Mouse (Mus musculus) MEL (cell line): ENCODE results near the gene Tnfrsf19. TPM values are rescaled to one million over a fixed set of nuclear protein-coding genes. Genes with fewer than 3 reads are reported as not detected.

ENCODE experiments used
- DNase-seq: peaks from one replicate; pipeline ENCODE4 v3.0.0; 2011; ENCODE audit warnings: low read depth, low spot score
- H3K27ac ChIP-seq: 2 replicates; pipeline ENCODE4 v1.5.1; 2012; ENCODE audit warnings: low read depth, mild to moderate bottlenecking, control low read depth, low read length, moderate library complexity; ENCODE audit not compliant: control insufficient read depth
- H3K27me3 ChIP-seq, 2 experiments: fragments of 150-350 bp in 1 of 2; sonication (generic) in 1 of 2; 2 replicates each; pipeline ENCODE4 v1.6.1; 2012; ENCODE audit warnings: low read length in 2 of 2, mild to moderate bottlenecking in 2 of 2, improper control_type of control experiment in 1 of 2, moderate library complexity in 1 of 2; ENCODE audit not compliant: insufficient read depth in 2 of 2, control insufficient read depth in 1 of 2
- H3K36me3 ChIP-seq, 2 experiments: 2 replicates each; pipeline ENCODE4 v1.6.1; 2012 to 2014; ENCODE audit warnings: low read length in 2 of 2, improper control_type of control experiment in 1 of 2, inconsistent platforms in 1 of 2, mild to moderate bottlenecking in 1 of 2; ENCODE audit not compliant: insufficient read depth in 2 of 2, control insufficient read depth in 1 of 2
- H3K4me1 ChIP-seq, 2 experiments: fragments of 150-350 bp in 1 of 2; sonication (generic) in 1 of 2; 2 replicates each; pipeline ENCODE4 v1.6.1; 2012; ENCODE audit warnings: low read length in 2 of 2, improper control_type of control experiment in 1 of 2, mild to moderate bottlenecking in 1 of 2; ENCODE audit not compliant: insufficient read depth in 2 of 2, control insufficient read depth in 1 of 2
- H3K4me3 ChIP-seq, 2 experiments: fragments of 150-350 bp in 1 of 2; sonication (generic) in 1 of 2; 2 replicates each; pipeline ENCODE4 v1.5.1; 2012; ENCODE audit warnings: low read depth in 2 of 2, low read length in 2 of 2, mild to moderate bottlenecking in 2 of 2, moderate library complexity in 2 of 2, control low read depth in 1 of 2, improper control_type of control experiment in 1 of 2; ENCODE audit not compliant: control insufficient read depth in 1 of 2, insufficient read depth in 1 of 2
- H3K79me2 ChIP-seq: 2 replicates; pipeline ENCODE4 v1.6.1; 2012; ENCODE audit warnings: mild to moderate bottlenecking, low read length, moderate library complexity; ENCODE audit not compliant: control insufficient read depth, poor library complexity, insufficient read depth
- H3K9ac ChIP-seq: 2 replicates; pipeline ENCODE4 v1.6.1; 2012; ENCODE audit warnings: low read depth, mild to moderate bottlenecking, control low read depth, low read length, moderate library complexity; ENCODE audit not compliant: control insufficient read depth, poor library complexity, severe bottlenecking
- H3K9me3 ChIP-seq: fragments of 150-350 bp; sonication (generic); replicated peaks from 2 replicates; pipeline ENCODE4 v1.6.1; 2012; ENCODE audit warnings: mild to moderate bottlenecking, low read length, improper control_type of control experiment, moderate library complexity; ENCODE audit not compliant: insufficient read depth
- BHLHE40 ChIP-seq: IDR thresholded peaks from 2 replicates; pipeline ENCODE4 v1.6.1; 2012; ENCODE audit warnings: low read depth, mild to moderate bottlenecking, inconsistent platforms, low read length, improper control_type of control experiment, borderline replicate concordance
- CHD1 ChIP-seq: IDR thresholded peaks from 2 replicates; pipeline ENCODE4 v1.6.1; 2012; ENCODE audit warnings: low read depth, mild to moderate bottlenecking, inconsistent platforms, low read length, improper control_type of control experiment
- EP300 ChIP-seq, 2 experiments: IDR thresholded peaks; 2 replicates each; pipeline ENCODE4 v1.6.1; 2011; ENCODE audit warnings: improper control_type of control experiment in 2 of 2, low read length in 2 of 2, low read depth in 1 of 2, mild to moderate bottlenecking in 1 of 2
- GABPA ChIP-seq: IDR thresholded peaks from 2 replicates; pipeline ENCODE4 v1.6.1; 2012; ENCODE audit warnings: low read depth, mild to moderate bottlenecking, inconsistent platforms, low read length, improper control_type of control experiment, moderate library complexity
- GATA1 ChIP-seq: IDR thresholded peaks from 2 replicates; pipeline ENCODE4 v1.6.1; 2011; ENCODE audit warnings: low read depth, low read length, improper control_type of control experiment
- JUND ChIP-seq: IDR thresholded peaks from 2 replicates; pipeline ENCODE4 v1.6.1; 2011; ENCODE audit warnings: low read depth, mild to moderate bottlenecking, improper control_type of control experiment, low read length
- MAFK ChIP-seq: IDR thresholded peaks from 2 replicates; pipeline ENCODE4 v1.6.1; 2011; ENCODE audit warnings: low read depth, mild to moderate bottlenecking, low read length, improper control_type of control experiment, borderline replicate concordance
- MEF2A ChIP-seq: IDR thresholded peaks from 2 replicates; pipeline ENCODE4 v1.6.1; 2014; ENCODE audit warnings: low read depth, mild to moderate bottlenecking, inconsistent platforms, low read length, improper control_type of control experiment; ENCODE audit not compliant: poor library complexity, insufficient replicate concordance, severe bottlenecking; ENCODE audit errors: extremely low read depth
- MXI1 ChIP-seq: IDR thresholded peaks from 2 replicates; pipeline ENCODE4 v1.6.1; 2011; ENCODE audit warnings: mild to moderate bottlenecking, low read depth, low read length, improper control_type of control experiment
- POLR2AphosphoS5 ChIP-seq: IDR thresholded peaks from 2 replicates; pipeline ENCODE4 v1.6.1; 2012; ENCODE audit warnings: low read depth, borderline replicate concordance, mild to moderate bottlenecking, inconsistent platforms, low read length, moderate library complexity, mixed read lengths
- RAD21 ChIP-seq: IDR thresholded peaks from 2 replicates; pipeline ENCODE4 v1.6.1; 2011; ENCODE audit warnings: mild to moderate bottlenecking, low read depth, low read length, improper control_type of control experiment
- RCOR1 ChIP-seq: IDR thresholded peaks from 2 replicates; pipeline ENCODE4 v1.6.1; 2012; ENCODE audit warnings: low read depth, mild to moderate bottlenecking, inconsistent platforms, low read length, improper control_type of control experiment
- SIN3A ChIP-seq: IDR thresholded peaks from 2 replicates; pipeline ENCODE4 v1.6.1; 2012; ENCODE audit warnings: low read length, improper control_type of control experiment, inconsistent platforms
- SMC3 ChIP-seq: IDR thresholded peaks from 2 replicates; pipeline ENCODE4 v1.6.1; 2011; ENCODE audit warnings: low read depth, low read length, improper control_type of control experiment
- TAL1 ChIP-seq: IDR thresholded peaks from 2 replicates; pipeline ENCODE4 v1.6.1; 2012; ENCODE audit warnings: mild to moderate bottlenecking, inconsistent platforms, low read length, moderate library complexity, mixed read lengths
- TBP ChIP-seq: IDR thresholded peaks from 2 replicates; pipeline ENCODE4 v1.8.0; 2011; ENCODE audit warnings: low read depth, low read length, improper control_type of control experiment
- TCF12 ChIP-seq: IDR thresholded peaks from 2 replicates; pipeline ENCODE4 v1.6.1; 2014; ENCODE audit warnings: low read depth, mild to moderate bottlenecking, inconsistent platforms, low read length, improper control_type of control experiment, moderate library complexity
- USF1 ChIP-seq: IDR thresholded peaks from 2 replicates; pipeline ENCODE4 v1.6.1; 2014; ENCODE audit warnings: low read depth, mild to moderate bottlenecking, inconsistent platforms, low read length, improper control_type of control experiment, moderate library complexity
- ZNF384 ChIP-seq: IDR thresholded peaks from 2 replicates; pipeline ENCODE4 v1.6.1; 2012; ENCODE audit warnings: low read depth, mild to moderate bottlenecking, inconsistent platforms, low read length, improper control_type of control experiment
- polyA plus RNA-seq, 2 experiments: library from polyadenylated mRNA; stranded (reverse) in 1 of 2; unstranded in 1 of 2; fragments of >175 nt in 1 of 2; fragments of >200 nt in 1 of 2; gene quantifications; 2 replicates each; pipeline versions ENCODE4 v1.2.1 to v1.2.4; 2012; ENCODE audit warnings: low replicate concordance in 2 of 2, low read depth in 1 of 2; ENCODE audit not compliant: insufficient read length in 2 of 2, insufficient read depth in 1 of 2, missing spikeins in 1 of 2
- total RNA-seq: library from RNA; depleted of rRNA; stranded (reverse); fragments of 300-350 nt; gene quantifications from 2 replicates; pipeline ENCODE4 v1.2.3, GENCODE M21; 2012

The Tnfrsf19 gene
- total and polyA plus RNA-seq, 3 experiments = not detected

DNA sequence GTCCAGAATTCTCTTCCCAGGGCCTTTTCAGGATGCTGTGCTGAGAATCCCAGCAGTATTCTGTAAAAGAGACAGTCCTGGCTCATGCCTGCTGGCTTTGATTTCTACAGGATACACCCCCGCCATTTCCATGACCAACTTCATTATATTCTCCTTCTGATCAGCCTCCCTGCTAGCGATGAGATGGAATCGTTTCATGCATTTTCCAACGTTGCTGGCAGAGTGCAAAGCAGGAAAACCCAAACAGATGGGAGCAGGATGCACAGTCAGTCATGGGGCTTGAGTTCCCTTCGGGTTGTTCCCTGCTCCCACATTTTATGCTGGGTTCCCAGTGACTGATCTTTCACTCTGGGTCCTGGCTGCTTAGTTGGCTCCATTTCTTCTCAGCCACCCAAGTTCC lies 44.7 kb upstream of the Tnfrsf19 start:
- DNase-seq = no peak
- H3K79me2 ChIP-seq = no peaks in the 10 kb centered on the region
- TF ChIP-seq USF1 (no peak), MAFK (no peak), TCF12 (no peak), RCOR1 (no peak), EP300 (IDR thresholded peaks at IDR 0.05; ENCODE audit: low read depth in 1 of 2, low read length in 2 of 2) (no peak), MEF2A (no peak), GABPA (no peak), POLR2AphosphoS5 (no peak), GATA1 (no peak), ZNF384 (no peak), SIN3A (no peak), TAL1 (no peak), TBP (no peak), MXI1 (no peak), SMC3 (no peak), JUND (no peak), BHLHE40 (no peak)
- peaks cover 0 to 1% of the 10 kb centered on the region in 2 experiments; a peak in 1 of 4 replicates for H3K27me3 ChIP-seq
- no peak overlapping the region for H3K9ac ChIP-seq
- no peak overlapping the region for H3K4me3 ChIP-seq
- no peaks in the 10 kb centered on the region for H3K4me1 ChIP-seq
- no peaks in the 10 kb centered on the region for H3K9me3 ChIP-seq
- H3K36me3 ChIP-seq = no peaks in the 10 kb centered on the region
- H3K27ac ChIP-seq = no peak overlapping the region

DNA sequence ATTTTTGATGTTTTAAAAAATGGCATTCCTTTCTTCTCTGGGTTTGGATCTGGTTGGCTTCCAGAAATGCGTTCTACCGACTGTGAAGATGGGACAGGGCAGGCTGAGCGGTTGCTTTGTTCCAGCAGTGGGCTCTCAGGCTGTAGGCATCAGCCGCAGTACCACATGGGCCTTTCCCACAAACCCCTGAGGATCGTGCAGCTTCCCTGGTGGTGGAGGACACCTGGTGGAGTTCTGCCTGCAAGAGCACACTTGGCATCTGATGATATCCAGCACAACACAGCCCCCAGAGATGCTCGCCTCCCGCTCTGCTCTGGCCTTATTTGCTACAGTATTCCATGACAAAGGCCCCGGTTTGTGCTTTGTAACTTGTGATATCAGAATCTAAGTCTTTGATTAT lies 41.9 kb upstream of the Tnfrsf19 start:
- no peak overlapping the region for H3K9ac ChIP-seq
- no peak for TF ChIP-seq CHD1
- no peak for TF ChIP-seq RAD21
- TF ChIP-seq, all 39 proteins: peak for 0
- Histone ChIP-seq H3K4me1 (no peaks in the 10 kb centered on the region), H3K27me3 (0 out of 4 replicates have a peak, but pooled peaks cover 0 to 1% of the 10 kb centered on the region in 2 experiments), H3K27ac (no peak overlapping the region), H3K79me2 (no peaks in the 10 kb centered on the region), H3K4me3 (no peak overlapping the region), H3K36me3 (no peaks in the 10 kb centered on the region), H3K9me3 (no peaks in the 10 kb centered on the region)
- DNase-seq = no peak
